Mouse (Mus musculus) hindbrain, embryonic 14.5 days (tissue): ENCODE data around the gene Myo19. TPM values are rescaled to one million over a fixed set of nuclear protein-coding genes. Genes with fewer than 3 reads are reported as not detected.

Experiments
- ATAC-seq: fragments of 200-750 bp; cut with Nextera tagmentation; 2 replicates; pipeline ENCODE4 v1.8.0; 2017; ENCODE audit warnings: moderate number of reproducible peaks, mild to moderate bottlenecking, moderate TSS enrichment, moderate library complexity; ENCODE audit not compliant: low FRiP score
- DNase-seq: peaks from one replicate; pipeline ENCODE4 v3.0.0-alpha.2; 2015; ENCODE audit warnings: low spot score
- H3K27ac ChIP-seq: fragments of 300-500 bp; sonication (generic); 2 replicates; pipeline ENCODE4 v1.5.1; 2014; ENCODE audit warnings: mild to moderate bottlenecking, moderate library complexity
- H3K27me3 ChIP-seq: fragments of 300-500 bp; sonication (generic); 2 replicates; pipeline ENCODE4 v1.6.1; 2014; ENCODE audit warnings: mild to moderate bottlenecking, low read length, mixed read lengths; ENCODE audit not compliant: control insufficient read depth, insufficient read depth
- H3K36me3 ChIP-seq: fragments of 300-500 bp; sonication (generic); replicated peaks from 2 replicates; pipeline ENCODE4 v1.6.1; 2014; ENCODE audit not compliant: control insufficient read depth, insufficient read depth
- H3K4me1 ChIP-seq: fragments of 300-500 bp; sonication (generic); replicated peaks from 2 replicates; pipeline ENCODE4 v1.6.1; 2014; ENCODE audit warnings: antibody characterized with exemption, low read length, mixed read lengths; ENCODE audit not compliant: control insufficient read depth, insufficient read depth
- H3K4me2 ChIP-seq: fragments of 300-500 bp; sonication (generic); replicated peaks from 2 replicates; pipeline ENCODE4 v1.6.1; 2014; ENCODE audit warnings: mild to moderate bottlenecking, moderate library complexity
- H3K4me3 ChIP-seq: fragments of 300-500 bp; sonication (generic); replicated peaks from 2 replicates; pipeline ENCODE4 v1.5.1; 2014; ENCODE audit warnings: mild to moderate bottlenecking, low read length
- H3K9ac ChIP-seq: fragments of 300-500 bp; sonication (generic); 2 replicates; pipeline ENCODE4 v1.6.1; 2014
- H3K9me3 ChIP-seq: fragments of 300-500 bp; sonication (generic); 2 replicates; pipeline ENCODE4 v1.6.1; 2016; ENCODE audit warnings: low read length; ENCODE audit not compliant: control insufficient read depth
- WGBS: fragments of 180-500 bp; shearing (Covaris S2); extraction: QIAGEN DNeasy Blood & Tissue Kit; methylation state at CpG from one replicate; pipeline ENCODE4 v1.1.7; 2014; 5-methylcytosine and 5-hydroxymethylcytosine counted together
- polyA plus RNA-seq: library from polyadenylated mRNA; unstranded; fragments of >200 nt; fragmentation: Nextera tagmentation; extraction: Ambion mirVana; gene quantifications from 2 replicates; pipeline ENCODE4 v1.2.1, GENCODE M21; 2014

Myo19 gene
- polyA plus RNA-seq, 1 experiment from 2014 or later: 6.0 TPM

DNA sequence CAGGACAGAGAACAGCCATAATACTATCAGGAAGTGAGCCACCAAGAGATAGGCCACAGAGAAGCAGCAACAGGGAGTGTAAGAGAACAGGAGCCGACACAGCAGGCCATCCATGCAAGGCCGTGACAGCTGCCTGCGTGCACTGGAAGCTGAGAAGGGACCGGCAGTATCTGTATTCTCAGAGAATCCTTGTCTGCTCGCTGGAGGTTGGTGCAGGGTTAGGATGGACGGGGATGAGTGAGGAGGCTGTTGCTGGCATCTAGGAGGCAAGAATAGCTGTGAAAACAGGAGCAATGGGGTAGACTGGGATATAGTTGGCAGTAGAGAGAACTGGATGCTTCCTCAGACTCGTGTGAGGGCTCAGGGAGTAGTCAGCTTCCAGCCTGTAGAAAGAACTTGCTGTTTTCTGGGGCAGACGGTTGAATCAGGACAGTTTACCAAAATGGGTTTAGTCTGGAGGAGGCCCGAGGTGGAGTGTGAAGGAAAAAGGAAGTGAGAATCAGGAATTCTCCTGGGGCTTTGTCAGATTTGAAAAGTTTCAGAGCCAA is 24.7 kb downstream of the Myo19 start:
- 87% methylated on average over 9 of the region's 9 CpGs for WGBS

DNA sequence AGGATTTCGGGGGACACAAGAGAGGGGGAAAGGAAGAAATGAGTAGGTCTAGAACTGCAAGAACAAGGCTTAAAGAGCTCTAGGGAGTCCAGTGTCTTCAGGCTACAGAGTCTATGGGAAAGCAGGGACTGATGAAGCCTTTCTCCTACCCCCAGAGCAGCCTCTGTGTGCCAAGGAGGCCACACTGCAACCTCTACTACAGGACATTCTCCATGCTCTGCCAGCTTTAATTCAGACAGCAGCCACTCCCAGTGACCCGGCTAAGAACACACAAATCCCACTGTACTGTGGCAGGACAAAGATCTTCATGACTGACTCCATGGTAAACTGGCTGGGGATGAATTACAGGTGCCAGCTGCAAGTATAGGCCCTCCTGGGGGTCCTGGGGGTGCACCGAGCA is 27.1 kb downstream of the Myo19 start:
- 92% methylated on average over 3 of the region's 3 CpGs for WGBS
- H3K4me3 ChIP-seq: no peak overlapping the region
- H3K4me1 ChIP-seq: no peaks in the 10 kb centered on the region
- H3K4me2 ChIP-seq: no peak overlapping the region
- H3K9ac ChIP-seq: no peak overlapping the region
- H3K36me3 ChIP-seq: peaks cover 97% of the 10 kb centered on the region
- no peaks in the 10 kb centered on the region for H3K27me3 ChIP-seq
- no peaks in the 10 kb centered on the region for H3K9me3 ChIP-seq
- ATAC-seq (no peak), DNase-seq (no peak)
- no peak overlapping the region for H3K27ac ChIP-seq

More for the DNA sequence above, 24.7 kb downstream of the Myo19 start:
- no peak for ATAC-seq
- Histone ChIP-seq H3K27ac (no peak overlapping the region), H3K4me1 (no peaks in the 10 kb centered on the region), H3K9ac (no peak overlapping the region), H3K4me2 (no peak overlapping the region), H3K27me3 (no peaks in the 10 kb centered on the region), H3K36me3 (peaks cover 99% of the 10 kb centered on the region), H3K9me3 (no peaks in the 10 kb centered on the region), H3K4me3 (no peak overlapping the region)
- DNase-seq: no peak

DNA sequence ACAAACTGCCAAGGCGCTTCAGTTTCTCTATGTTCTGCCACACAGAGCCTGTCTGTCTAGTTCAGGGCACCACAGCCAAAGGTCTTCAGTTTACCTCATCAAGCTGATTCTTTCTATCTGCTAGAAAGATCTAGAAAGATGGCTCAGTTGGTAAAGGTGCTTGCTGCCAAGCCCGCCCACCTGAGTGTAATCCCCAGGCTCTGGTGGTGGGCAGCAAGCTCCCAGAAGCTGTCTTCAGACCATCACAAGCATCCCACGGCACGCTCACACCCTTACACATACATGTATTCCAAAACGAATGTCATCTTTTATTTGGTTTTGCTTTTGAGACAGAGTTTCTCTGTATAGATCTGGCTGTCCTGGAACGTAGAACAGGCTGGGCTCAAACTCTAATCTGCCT is 28.5 kb downstream of the Myo19 start:
- H3K4me2 ChIP-seq: no peak overlapping the region
- no peak overlapping the region for H3K4me3 ChIP-seq
- no peaks in the 10 kb centered on the region for H3K27me3 ChIP-seq
- over 99% methylated on average over 6 of the region's 6 CpGs for WGBS
- DNase-seq (no peak), ATAC-seq (no peak)
- H3K9ac ChIP-seq: no peak overlapping the region
- peaks cover 91% of the 10 kb centered on the region for H3K36me3 ChIP-seq
- H3K9me3 ChIP-seq: no peaks in the 10 kb centered on the region
- H3K27ac ChIP-seq: no peak overlapping the region
- no peaks in the 10 kb centered on the region for H3K4me1 ChIP-seq

DNA sequence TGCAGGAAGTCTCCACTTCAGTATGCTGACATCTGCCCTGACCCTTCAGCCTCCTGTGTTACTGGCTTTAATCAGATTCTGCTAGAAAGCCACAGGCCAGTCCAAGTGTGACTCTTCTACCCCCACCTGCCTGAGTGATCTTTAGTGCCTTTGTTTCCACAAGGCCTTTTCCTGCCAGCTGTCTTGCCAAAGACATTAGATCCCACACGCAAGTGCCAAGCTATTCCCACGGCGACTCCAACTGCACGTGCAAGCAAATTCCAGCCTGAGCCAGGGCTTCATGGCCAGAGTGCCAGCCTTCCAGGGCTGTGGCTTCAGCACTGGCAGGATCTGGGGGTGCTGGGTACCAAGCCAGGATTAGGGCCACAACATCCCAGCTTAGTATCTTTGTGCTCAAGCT is 30.5 kb downstream of the Myo19 start:
- WGBS: 79% methylated on average over 4 of the region's 4 CpGs
- Histone ChIP-seq H3K4me2 (no peak overlapping the region), H3K27me3 (no peaks in the 10 kb centered on the region), H3K27ac (no peak overlapping the region), H3K4me3 (no peak overlapping the region), H3K9me3 (no peaks in the 10 kb centered on the region), H3K36me3 (peaks cover 72% of the 10 kb centered on the region), H3K9ac (no peak overlapping the region), H3K4me1 (peaks cover 6% of the 10 kb centered on the region; the same call in 1 of the 2 replicates)
- ATAC-seq (no peak), DNase-seq (no peak)

DNA sequence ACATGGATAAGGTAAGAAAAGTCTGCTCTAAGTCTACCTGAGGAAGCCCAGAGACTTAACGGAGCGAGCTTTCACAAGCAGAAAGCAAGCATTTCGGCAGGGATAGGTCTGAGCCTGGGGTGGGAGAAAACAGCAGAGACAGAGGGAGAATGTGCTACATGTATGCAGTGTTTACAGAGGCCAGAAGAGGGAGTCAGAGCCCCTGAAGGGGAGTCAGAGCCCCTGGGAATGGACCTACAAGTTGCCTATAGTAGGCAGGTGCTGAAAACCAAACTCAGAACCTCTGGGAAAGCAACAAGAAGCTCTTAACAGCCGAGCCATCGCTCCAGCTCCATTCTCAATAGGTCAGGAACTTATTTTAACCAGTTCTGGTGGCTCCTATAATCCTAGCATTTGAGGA is 34.7 kb downstream of the Myo19 start:
- H3K9ac ChIP-seq: no peak overlapping the region
- ATAC-seq (no peak), DNase-seq (no peak)
- H3K4me3 ChIP-seq: no peak overlapping the region
- no peaks in the 10 kb centered on the region for H3K9me3 ChIP-seq
- no peak overlapping the region for H3K27ac ChIP-seq
- H3K4me2 ChIP-seq: no peak overlapping the region
- WGBS: 86% methylated on average over 5 of the region's 5 CpGs
- H3K36me3 ChIP-seq: peaks cover 31% of the 10 kb centered on the region
- H3K27me3 ChIP-seq: no peaks in the 10 kb centered on the region
- H3K4me1 ChIP-seq: peaks cover 8% of the 10 kb centered on the region; the same call in 1 of the 2 replicates

DNA sequence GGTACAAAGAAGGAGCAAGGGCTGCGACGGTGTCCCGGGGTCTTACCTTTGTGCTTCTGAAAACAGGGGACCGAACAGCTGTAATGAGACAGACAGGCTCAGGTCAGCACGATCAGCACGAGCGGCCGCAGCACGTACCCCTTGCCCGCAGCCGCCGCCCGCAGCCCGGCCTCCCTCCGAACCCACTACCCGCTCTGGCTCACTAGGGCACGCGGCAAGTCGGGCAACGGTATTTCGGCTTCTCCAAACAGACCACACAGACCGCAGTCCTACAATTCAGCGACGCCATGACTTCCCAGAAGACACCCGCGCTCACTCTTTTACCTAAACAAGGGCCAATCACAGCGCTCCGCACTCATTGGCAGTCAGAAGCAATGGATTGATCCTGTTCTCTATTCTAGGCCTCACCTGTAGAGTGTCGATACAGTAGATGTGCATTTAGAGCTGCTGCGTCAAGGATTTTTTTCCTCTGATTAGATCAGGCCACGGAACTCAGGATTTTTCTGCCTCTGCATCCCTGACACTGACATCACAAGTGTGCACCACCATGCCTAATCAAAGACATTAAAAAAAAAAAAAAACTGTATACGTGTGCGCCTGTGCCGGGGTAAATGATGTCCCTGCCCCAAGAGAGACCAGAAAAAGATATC is 36.2 kb downstream of the Myo19 start, which contains the start of gene Znhit3:
TSS of gene Znhit3 (minus strand) at position 314 of the 650 bp plus-strand sequence.
- Histone ChIP-seq H3K9ac (peak within 1 kb of the TSS; percentile 73), H3K9me3 (no peaks in the 10 kb centered on the region), H3K36me3 (peaks cover 18% of the 10 kb centered on the region), H3K4me3 (peak within 1 kb of the TSS; percentile 89), H3K4me1 (peaks cover 8% of the 10 kb centered on the region; the same call in 1 of the 2 replicates), H3K4me2 (peak within 1 kb of the TSS; percentile 84), H3K27me3 (no peaks in the 10 kb centered on the region), H3K27ac (peak within 1 kb of the TSS; percentile 30; the same call in 1 of the 2 replicates)
- ATAC-seq: peak; percentile 90
- DNase-seq: peak; percentile 95
- WGBS: 3% methylated on average over 34 of the region's 34 CpGs

DNA sequence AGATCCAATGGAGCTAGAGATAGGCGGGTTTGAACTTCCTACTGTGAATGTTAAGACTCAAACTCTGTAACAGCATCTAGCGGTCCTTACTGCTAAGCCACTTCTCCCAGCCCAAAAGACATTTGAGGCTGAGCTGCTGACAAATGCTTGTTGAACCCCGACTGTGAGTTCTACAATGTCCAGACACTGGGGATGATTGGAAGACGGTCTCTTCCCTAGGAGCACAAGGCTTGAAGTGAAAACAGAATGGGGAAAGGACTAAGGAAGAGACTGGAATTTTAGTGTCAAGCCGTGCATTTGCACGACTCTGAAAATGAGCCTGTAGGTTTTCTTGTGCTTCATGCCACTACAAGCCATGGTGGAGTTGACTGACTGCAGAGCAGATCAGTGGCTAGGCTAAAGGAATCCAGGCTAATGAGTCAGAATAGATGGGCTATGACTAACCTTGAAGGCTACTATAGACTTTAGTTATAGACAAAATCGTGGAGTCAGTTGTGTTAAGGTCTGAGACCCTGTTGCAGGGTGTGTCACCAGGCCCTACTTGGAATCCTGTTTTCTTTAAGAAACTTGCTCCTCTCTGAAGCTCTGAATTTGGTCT is 36.9 kb downstream of the Myo19 start:
- peaks cover 11% of the 10 kb centered on the region for H3K36me3 ChIP-seq
- WGBS: 60% methylated on average over 7 of the region's 7 CpGs
- H3K27me3 ChIP-seq: no peaks in the 10 kb centered on the region
- peak overlapping the region; percentile 49 for H3K9ac ChIP-seq
- peak overlapping the region; percentile 30; the same call in 1 of the 2 replicates for H3K27ac ChIP-seq
- no peaks in the 10 kb centered on the region for H3K9me3 ChIP-seq
- H3K4me1 ChIP-seq: peaks cover 8% of the 10 kb centered on the region; the same call in 1 of the 2 replicates
- peak overlapping the region; percentile 84 for H3K4me2 ChIP-seq
- peak overlapping the region; percentile 89 for H3K4me3 ChIP-seq
- no peak for DNase-seq
- no peak for ATAC-seq

DNA sequence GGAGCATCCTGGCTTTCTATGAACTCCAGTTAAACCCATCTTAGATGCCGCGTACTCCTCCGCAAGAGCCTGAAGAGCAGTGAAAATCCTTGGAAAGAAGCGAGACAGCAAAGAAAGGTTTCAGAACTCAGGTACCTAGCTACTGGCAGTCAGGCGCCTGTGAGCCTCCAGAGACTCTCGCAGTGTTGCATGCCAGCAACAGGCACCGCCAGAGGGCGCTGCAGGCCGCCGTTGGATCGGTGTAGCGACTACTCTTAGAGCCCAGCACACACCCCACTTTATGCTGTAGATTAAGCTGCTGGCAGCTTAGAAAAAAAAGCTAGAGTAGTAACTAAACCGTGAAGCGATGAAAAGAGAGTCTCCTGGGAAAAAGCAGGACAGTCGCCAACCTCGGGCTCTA is 38.5 kb downstream of the Myo19 start:
- H3K4me2 ChIP-seq: peak overlapping the region; percentile 25; the same call in 1 of the 2 replicates
- H3K36me3 ChIP-seq: no peaks in the 10 kb centered on the region
- no peaks in the 10 kb centered on the region for H3K27me3 ChIP-seq
- H3K27ac ChIP-seq: no peak overlapping the region
- H3K9me3 ChIP-seq: no peaks in the 10 kb centered on the region
- H3K4me3 ChIP-seq: no peak overlapping the region
- 4% methylated on average over 16 of the region's 16 CpGs for WGBS
- no peak overlapping the region for H3K9ac ChIP-seq
- DNase-seq (peak; percentile 92), ATAC-seq (peak; percentile 68; the same call in 1 of the 2 replicates)
- H3K4me1 ChIP-seq: peaks cover 8% of the 10 kb centered on the region; the same call in 1 of the 2 replicates

DNA sequence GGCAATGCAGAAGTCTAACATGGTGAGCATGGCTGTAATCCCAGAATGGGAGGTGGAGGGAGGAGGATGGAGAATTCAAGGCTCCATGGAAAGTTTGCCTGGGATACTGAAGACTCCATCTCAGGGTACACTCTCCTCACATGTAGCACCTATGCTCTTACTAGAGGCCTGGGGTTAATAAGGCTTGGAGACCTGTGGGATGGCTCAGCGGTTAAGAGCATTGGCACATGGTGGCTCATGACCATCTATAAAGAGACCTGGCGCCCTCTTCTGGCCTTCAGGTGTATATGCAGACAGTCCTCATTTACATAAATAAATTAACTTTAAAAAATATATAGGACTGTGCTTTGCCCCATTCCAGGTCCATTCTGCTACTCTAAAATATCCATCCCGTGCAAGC is 39.3 kb downstream of the Myo19 start:
- Histone ChIP-seq H3K9ac (no peak overlapping the region), H3K27me3 (no peaks in the 10 kb centered on the region), H3K4me1 (peaks cover 8% of the 10 kb centered on the region; the same call in 1 of the 2 replicates), H3K4me2 (no peak overlapping the region), H3K36me3 (no peaks in the 10 kb centered on the region), H3K9me3 (no peaks in the 10 kb centered on the region), H3K27ac (no peak overlapping the region), H3K4me3 (no peak overlapping the region)
- WGBS: 37% methylated on average over 3 of the region's 3 CpGs
- DNase-seq (no peak), ATAC-seq (no peak)
